Mouse (Mus musculus) limb, embryonic 13.5 days (tissue): ENCODE data around the gene 4931414P19Rik. TPM values are rescaled to one million over a fixed set of nuclear protein-coding genes. Genes with fewer than 3 reads are reported as not detected.

Experiments
- ATAC-seq: fragments of 200-750 bp; cut with Nextera tagmentation; 2 replicates; pipeline ENCODE4 v1.8.0; 2017; ENCODE audit warnings: low read depth, moderate number of reproducible peaks, moderate TSS enrichment; ENCODE audit not compliant: low FRiP score
- H3K27ac ChIP-seq: fragments of 300-500 bp; sonication (generic); 2 replicates; pipeline ENCODE4 v1.5.1; 2015; ENCODE audit warnings: inconsistent platforms, mild to moderate bottlenecking, moderate library complexity
- H3K27me3 ChIP-seq: fragments of 300-500 bp; sonication (generic); 2 replicates; pipeline ENCODE4 v1.6.1; 2015; ENCODE audit warnings: mild to moderate bottlenecking, inconsistent platforms
- H3K36me3 ChIP-seq: fragments of 300-500 bp; sonication (generic); 2 replicates; pipeline ENCODE4 v1.6.1; 2015; ENCODE audit warnings: inconsistent platforms, mild to moderate bottlenecking, moderate library complexity
- H3K4me1 ChIP-seq: fragments of 300-500 bp; sonication (generic); 2 replicates; pipeline ENCODE4 v1.6.1; 2015; ENCODE audit warnings: inconsistent platforms
- H3K4me2 ChIP-seq: fragments of 300-500 bp; sonication (generic); replicated peaks from 2 replicates; pipeline ENCODE4 v1.6.1; 2015; ENCODE audit warnings: inconsistent platforms, mild to moderate bottlenecking, moderate library complexity
- H3K4me3 ChIP-seq: fragments of 300-500 bp; sonication (generic); 2 replicates; pipeline ENCODE4 v1.5.1; 2015; ENCODE audit warnings: moderate library complexity, mild to moderate bottlenecking, inconsistent platforms
- H3K9ac ChIP-seq: fragments of 300-500 bp; sonication (generic); 2 replicates; pipeline ENCODE4 v1.6.1; 2015; ENCODE audit warnings: mild to moderate bottlenecking, inconsistent platforms
- H3K9me3 ChIP-seq: fragments of 300-500 bp; sonication (generic); 2 replicates; pipeline ENCODE4 v1.6.1; 2016; ENCODE audit warnings: inconsistent platforms
- WGBS: fragments of 180-500 bp; shearing (Covaris S2); methylation state at CpG from one replicate; pipeline ENCODE4 v1.1.7; 2015; 5-methylcytosine and 5-hydroxymethylcytosine counted together
- polyA plus RNA-seq: library from polyadenylated mRNA; unstranded; fragments of >200 nt; fragmentation: Nextera tagmentation; extraction: Ambion mirVana; gene quantifications from 2 replicates; pipeline ENCODE4 v1.2.1, GENCODE M21; 2015

The 4931414P19Rik gene
- polyA plus RNA-seq, 1 experiment from 2014 or later, result 7.6 TPM

GRCm38 (mm10) chr14:54577089-54577982, 28.5 kb downstream of the 4931414P19Rik start, which contains the start of gene Ajuba:
TSS of gene Ajuba (minus strand) at chr14:54577558.
- Histone ChIP-seq H3K27ac (peak within 1 kb of the TSS; percentile 95), H3K4me3 (peak within 1 kb of the TSS; percentile 99), H3K4me2 (peak within 1 kb of the TSS; percentile 91), H3K9ac (peak within 1 kb of the TSS; percentile 99), H3K27me3 (no peaks in the 10 kb centered on the region), H3K9me3 (no peaks in the 10 kb centered on the region), H3K4me1 (peaks cover 36% of the 10 kb centered on the region), H3K36me3 (peaks cover 14% of the 10 kb centered on the region)
- peak; percentile 75 for ATAC-seq
- under 1% methylated on average over 66 of the region's 66 CpGs for whole genome bisulfite sequencing

- H3K36me3 ChIP-seq, result peaks cover 23% of the 10 kb centered on the region
- H3K27me3 ChIP-seq, result no peaks in the 10 kb centered on the region
- ATAC-seq, result no peak
- no peaks in the 10 kb centered on the region for H3K9me3 ChIP-seq
- H3K4me3 ChIP-seq, result peak overlapping the region; percentile 99
- peak overlapping the region; percentile 91 for H3K4me2 ChIP-seq
- H3K27ac ChIP-seq, result peak overlapping the region; percentile 95
- H3K9ac ChIP-seq, result peak overlapping the region; percentile 99
- WGBS, result under 1% methylated on average over 83 of the region's 84 CpGs
- H3K4me1 ChIP-seq, result peaks cover 41% of the 10 kb centered on the region
These were observed 29.3 kb downstream of the 4931414P19Rik start for GRCm38 (mm10) chr14:54576241-54577088.

GRCm38 (mm10) chr14:54575631-54576030, 30.2 kb downstream of the 4931414P19Rik start:
- Histone ChIP-seq H3K4me1 (peaks cover 41% of the 10 kb centered on the region), H3K27me3 (no peaks in the 10 kb centered on the region), H3K9me3 (no peaks in the 10 kb centered on the region), H3K9ac (peak overlapping the region; percentile 99), H3K4me3 (peak overlapping the region; percentile 99), H3K27ac (peak overlapping the region; percentile 95; the same call in 1 of the 2 replicates), H3K36me3 (peaks cover 31% of the 10 kb centered on the region), H3K4me2 (peak overlapping the region; percentile 91)
- peak; percentile 38 for ATAC-seq
- under 1% methylated on average over 39 of the region's 39 CpGs for WGBS

GRCm38 (mm10) chr14:54575031-54575430, 30.8 kb downstream of the 4931414P19Rik start:
- Histone ChIP-seq H3K27me3 (no peaks in the 10 kb centered on the region), H3K4me3 (peak overlapping the region; percentile 99), H3K27ac (peak overlapping the region; percentile 83; the same call in 1 of the 2 replicates), H3K36me3 (peaks cover 37% of the 10 kb centered on the region), H3K9ac (peak overlapping the region; percentile 99), H3K9me3 (no peaks in the 10 kb centered on the region), H3K4me2 (peak overlapping the region; percentile 91), H3K4me1 (peaks cover 44% of the 10 kb centered on the region)
- 2% methylated on average over 8 of the region's 8 CpGs for WGBS
- no peak for ATAC-seq

- H3K27me3 ChIP-seq, result no peaks in the 10 kb centered on the region
- peak overlapping the region; percentile 99 for H3K9ac ChIP-seq
- H3K27ac ChIP-seq, result peak overlapping the region; percentile 83
- H3K36me3 ChIP-seq, result peaks cover 44% of the 10 kb centered on the region
- H3K4me1 ChIP-seq, result peaks cover 44% of the 10 kb centered on the region
- H3K4me2 ChIP-seq, result peak overlapping the region; percentile 91
- WGBS, result 17% methylated on average over 4 of the region's 4 CpGs
- peak overlapping the region; percentile 99 for H3K4me3 ChIP-seq
- ATAC-seq, result no peak
- H3K9me3 ChIP-seq, result no peaks in the 10 kb centered on the region
These were observed 31.5 kb downstream of the 4931414P19Rik start for GRCm38 (mm10) chr14:54574253-54574652.

- WGBS, result 16% methylated on average over 14 of the region's 14 CpGs
These were observed 32.7 kb downstream of the 4931414P19Rik start for GRCm38 (mm10) chr14:54572790-54573736.

GRCm38 (mm10) chr14:54572122-54572521, 33.7 kb downstream of the 4931414P19Rik start:
- ATAC-seq, result no peak
- peaks cover 65% of the 10 kb centered on the region for H3K36me3 ChIP-seq
- H3K4me2 ChIP-seq, result peak overlapping the region; percentile 91
- H3K27me3 ChIP-seq, result no peaks in the 10 kb centered on the region
- whole genome bisulfite sequencing, result 67% methylated on average over 4 of the region's 4 CpGs
- H3K9me3 ChIP-seq, result no peaks in the 10 kb centered on the region
- H3K9ac ChIP-seq, result peak overlapping the region; percentile 99; the same call in 1 of the 2 replicates
- H3K27ac ChIP-seq, result peak overlapping the region; percentile 79
- peaks cover 37% of the 10 kb centered on the region for H3K4me1 ChIP-seq
- H3K4me3 ChIP-seq, result peak overlapping the region; percentile 99; the same call in 1 of the 2 replicates

More at GRCm38 (mm10) chr14:54572790-54573736, 32.7 kb downstream of the 4931414P19Rik start:
- H3K4me3 ChIP-seq, result peak overlapping the region; percentile 99
- peaks cover 37% of the 10 kb centered on the region for H3K4me1 ChIP-seq
- H3K9me3 ChIP-seq, result no peaks in the 10 kb centered on the region
- peak overlapping the region; percentile 99 for H3K9ac ChIP-seq
- no peaks in the 10 kb centered on the region for H3K27me3 ChIP-seq
- peak overlapping the region; percentile 91 for H3K4me2 ChIP-seq
- H3K27ac ChIP-seq, result peak overlapping the region; percentile 83
- H3K36me3 ChIP-seq, result peaks cover 55% of the 10 kb centered on the region
- ATAC-seq, result no peak

GRCm38 (mm10) chr14:54569451-54570392, 36.1 kb downstream of the 4931414P19Rik start:
- H3K9ac ChIP-seq, result no peak overlapping the region
- no peak overlapping the region for H3K27ac ChIP-seq
- H3K4me2 ChIP-seq, result no peak overlapping the region
- H3K27me3 ChIP-seq, result no peaks in the 10 kb centered on the region
- ATAC-seq, result no peak
- H3K4me3 ChIP-seq, result no peak overlapping the region
- H3K36me3 ChIP-seq, result peaks cover 76% of the 10 kb centered on the region
- no peaks in the 10 kb centered on the region for H3K9me3 ChIP-seq
- 71% methylated on average over 17 of the region's 17 CpGs for WGBS
- H3K4me1 ChIP-seq, result peaks cover 32% of the 10 kb centered on the region

- no peak overlapping the region for H3K4me2 ChIP-seq
- H3K27me3 ChIP-seq, result no peaks in the 10 kb centered on the region
- no peak overlapping the region for H3K9ac ChIP-seq
- H3K27ac ChIP-seq, result no peak overlapping the region
- peaks cover 23% of the 10 kb centered on the region for H3K4me1 ChIP-seq
- H3K36me3 ChIP-seq, result peaks cover 73% of the 10 kb centered on the region
- ATAC-seq, result peak; percentile 3; the same call in 1 of the 2 replicates
- no peaks in the 10 kb centered on the region for H3K9me3 ChIP-seq
- WGBS, result 75% methylated on average over 15 of the region's 15 CpGs
- no peak overlapping the region for H3K4me3 ChIP-seq
These were observed 36.9 kb downstream of the 4931414P19Rik start for GRCm38 (mm10) chr14:54568694-54569414.
